Mouse (Mus musculus) naive thymus-derived CD4-positive, alpha-beta T cell, adult 2 months (primary cell): ENCODE measurements around the gene Inf2.
A peak's percentile ranks its signal among the peaks of the same experiment; 100 is the strongest.

ENCODE experiments used
- DNase-seq: peaks from one replicate; pipeline ENCODE4 v3.0.0-alpha.2; 2011; ENCODE audit warnings: low read depth

Inf2 gene

GRCm38 (mm10) chr12:112595626-112596025 is 7.0 kb downstream of the Inf2 start:
- DNase-seq: no peak

- no peak for DNase-seq
Observed at GRCm38 (mm10) chr12:112596454-112596853, 7.9 kb downstream of the Inf2 start.

GRCm38 (mm10) chr12:112596891-112597500 is 8.4 kb downstream of the Inf2 start:
- no peak for DNase-seq

- no peak for DNase-seq
Observed at GRCm38 (mm10) chr12:112597618-112598017, 9.0 kb downstream of the Inf2 start.

- DNase-seq: no peak
Observed at GRCm38 (mm10) chr12:112599198-112599597, 10.6 kb downstream of the Inf2 start.

- DNase-seq: no peak
Observed at GRCm38 (mm10) chr12:112599942-112600611, 11.5 kb downstream of the Inf2 start.

- no peak for DNase-seq
Observed at GRCm38 (mm10) chr12:112604022-112604421, 15.4 kb downstream of the Inf2 start.

GRCm38 (mm10) chr12:112604709-112605649 is 16.4 kb downstream of the Inf2 start:
- DNase-seq: no peak

GRCm38 (mm10) chr12:112605766-112606165 is 17.2 kb downstream of the Inf2 start:
- DNase-seq: peak; percentile 78

- DNase-seq: no peak
Observed at GRCm38 (mm10) chr12:112606998-112607397, 18.4 kb downstream of the Inf2 start.

GRCm38 (mm10) chr12:112609031-112609430 is 20.4 kb downstream of the Inf2 start:
- DNase-seq: no peak

- no peak for DNase-seq
Observed at GRCm38 (mm10) chr12:112616668-112617067, 28.1 kb downstream of the Inf2 start.

- peak; percentile 56 for DNase-seq
Observed at GRCm38 (mm10) chr12:112617184-112617583, 28.6 kb downstream of the Inf2 start.

GRCm38 (mm10) chr12:112617898-112618380 is 29.4 kb downstream of the Inf2 start:
- DNase-seq: peak; percentile 85

GRCm38 (mm10) chr12:112618981-112619685 is 30.5 kb downstream of the Inf2 start:
- DNase-seq: peak; percentile 60

- peak; percentile 67 for DNase-seq
Observed at GRCm38 (mm10) chr12:112619686-112620353, 31.2 kb downstream of the Inf2 start, which contains the start of gene Adssl1. Adssl1 (plus strand) TSS chr12:112620045.

- peak; percentile 42 for DNase-seq
Observed at GRCm38 (mm10) chr12:112620354-112621061, 31.9 kb downstream of the Inf2 start.

GRCm38 (mm10) chr12:112621900-112622299 is 33.3 kb downstream of the Inf2 start:
- no peak for DNase-seq

- peak; percentile 77 for DNase-seq
Observed at GRCm38 (mm10) chr12:112623742-112624141, 35.2 kb downstream of the Inf2 start.

GRCm38 (mm10) chr12:112625700-112626099 is 37.1 kb downstream of the Inf2 start:
- DNase-seq: no peak

GRCm38 (mm10) chr12:112626455-112626854 is 37.9 kb downstream of the Inf2 start:
- no peak for DNase-seq
